Mouse (Mus musculus) cerebellum, postnatal 10 days (tissue): ENCODE results near the gene Zranb2.

ENCODE experiments used
- DNase-seq, 2 experiments: peaks; one replicate each; pipeline ENCODE4 v3.0.0; 2021; ENCODE audit warnings: mixed read lengths in 2 of 2

Gene Zranb2

GRCm38 (mm10) chr3:157533964-157534785 is at the start of gene Zranb2:
Zranb2 (plus strand) TSS chr3:157534160.
- peak; percentile 98 to 99 for DNase-seq

- DNase-seq: no peak
Observed at GRCm38 (mm10) chr3:157492043-157492442, 41.9 kb upstream of the Zranb2 start.

GRCm38 (mm10) chr3:157502216-157502615 is 31.7 kb upstream of the Zranb2 start:
- no peak for DNase-seq

GRCm38 (mm10) chr3:157514116-157514796 is 19.7 kb upstream of the Zranb2 start:
- no peak for DNase-seq

GRCm38 (mm10) chr3:157516471-157516870 is 17.5 kb upstream of the Zranb2 start:
- DNase-seq: no peak

- peak in 1 of 2 experiments; percentile 15 for DNase-seq
Observed at GRCm38 (mm10) chr3:157517992-157518391, 16.0 kb upstream of the Zranb2 start.

GRCm38 (mm10) chr3:157520433-157520832 is 13.5 kb upstream of the Zranb2 start:
- DNase-seq: peak; percentile 79 to 83

GRCm38 (mm10) chr3:157523834-157524233 is 10.1 kb upstream of the Zranb2 start:
- no peak for DNase-seq

- DNase-seq: no peak
Observed at GRCm38 (mm10) chr3:157531585-157531984, 2.4 kb upstream of the Zranb2 start.

- DNase-seq: no peak
Observed at GRCm38 (mm10) chr3:157534786-157535415, 941 bp downstream of the Zranb2 start.

GRCm38 (mm10) chr3:157549323-157549722 is 15.4 kb downstream of the Zranb2 start:
- DNase-seq: no peak

GRCm38 (mm10) chr3:157549758-157550600 is 16.0 kb downstream of the Zranb2 start:
- DNase-seq: no peak

- DNase-seq: peak; percentile 46 to 74
Observed at GRCm38 (mm10) chr3:157565196-157565595, 31.2 kb downstream of the Zranb2 start.

GRCm38 (mm10) chr3:157566725-157567565 is 33.0 kb downstream of the Zranb2 start, which contains the start of gene Ptger3:
Ptger3 (plus strand) TSS chr3:157566892.
- peak; percentile 50 to 62 for DNase-seq

- DNase-seq: no peak
Observed at GRCm38 (mm10) chr3:157567566-157568132, 33.7 kb downstream of the Zranb2 start.

GRCm38 (mm10) chr3:157572011-157572410 is 38.1 kb downstream of the Zranb2 start:
- DNase-seq: no peak

GRCm38 (mm10) chr3:157575441-157576342 is 41.7 kb downstream of the Zranb2 start:
- DNase-seq: peak; percentile 8 to 9

- no peak for DNase-seq
Observed at GRCm38 (mm10) chr3:157576343-157576722, 42.4 kb downstream of the Zranb2 start.

- DNase-seq: no peak
Observed at GRCm38 (mm10) chr3:157576862-157577261, 42.9 kb downstream of the Zranb2 start.
